Mouse (Mus musculus) erythroblast, embryonic 14.5 days (primary cell): Measurements from ENCODE around the gene Rd3.

Experiments used
- GATA1 ChIP-seq: IDR thresholded peaks from 2 replicates; pipeline ENCODE4 v1.6.1; 2012; ENCODE audit warnings: low read length, inconsistent platforms, mixed read lengths
- TAL1 ChIP-seq: IDR thresholded peaks from 3 replicates; pipeline ENCODE4 v1.6.1; 2012; ENCODE audit warnings: low read length, inconsistent platforms, mixed read lengths

- no peak for TF ChIP-seq TAL1
- no peak for TF ChIP-seq GATA1
Measured at GRCm38 (mm10) chr1:191943638-191944037, 33.5 kb upstream of the Rd3 start.
